Mouse (Mus musculus) C2C12 (cell line): Measurements from ENCODE around the gene Ptprm. TPM values are rescaled to one million over a fixed set of nuclear protein-coding genes. Genes with fewer than 3 reads are reported as not detected.

Source experiments
- H3K27me3 ChIP-seq: one replicate; pipeline ENCODE4 v1.6.1; 2011; ENCODE audit not compliant: control insufficient read depth, insufficient read depth, insufficient read length
- H3K36me3 ChIP-seq: one replicate; pipeline ENCODE4 v1.6.1; 2011; ENCODE audit not compliant: control insufficient read depth, insufficient read depth
- H3K4me3 ChIP-seq: one replicate; pipeline ENCODE4 v1.5.1; 2011; ENCODE audit warnings: mild to moderate bottlenecking, control low read depth; ENCODE audit not compliant: poor library complexity, insufficient read depth, severe bottlenecking
- H3K79me2 ChIP-seq: one replicate; pipeline ENCODE4 v1.6.1; 2011; ENCODE audit not compliant: control insufficient read depth, insufficient read depth
- H3K79me3 ChIP-seq: one replicate; pipeline ENCODE4 v1.6.1; 2011; ENCODE audit warnings: low read depth, control low read depth
- H3ac ChIP-seq: one replicate; pipeline ENCODE3; 2011; ENCODE audit warnings: low read depth; ENCODE audit not compliant: control insufficient read depth, insufficient read length
- CEBPB ChIP-seq: IDR thresholded peaks from one replicate; pipeline ENCODE4 v1.6.1; 2011; ENCODE audit warnings: low read depth, mild to moderate bottlenecking, control low read depth, moderate library complexity
- CTCF ChIP-seq: IDR thresholded peaks from one replicate; pipeline ENCODE4 v1.5.1; 2011; ENCODE audit not compliant: control insufficient read depth, insufficient read depth, insufficient read length
- FOSL1 ChIP-seq: IDR thresholded peaks from one replicate; pipeline ENCODE4 v1.8.0; 2011; ENCODE audit warnings: mild to moderate bottlenecking, low read length; ENCODE audit not compliant: poor library complexity, insufficient read depth, severe bottlenecking
- MAX ChIP-seq: IDR thresholded peaks from one replicate; pipeline ENCODE4 v1.6.1; 2011; ENCODE audit warnings: mild to moderate bottlenecking, control low read depth
- MYOD1 ChIP-seq: IDR thresholded peaks from one replicate; pipeline ENCODE4 v1.6.1; 2011; ENCODE audit warnings: low read depth; ENCODE audit not compliant: control insufficient read depth, insufficient read length
- MYOG ChIP-seq: IDR thresholded peaks from one replicate; pipeline ENCODE4 v1.6.1; 2011; ENCODE audit not compliant: control insufficient read depth, insufficient read length; ENCODE audit errors: extremely low read depth
- USF1 ChIP-seq: IDR thresholded peaks from one replicate; pipeline ENCODE4 v1.6.1; 2011; ENCODE audit warnings: low read depth, mild to moderate bottlenecking, control low read depth, moderate library complexity
- polyA plus RNA-seq: library from polyadenylated mRNA; unstranded; fragments of >200 nt; fragmentation: generic; extraction: Trizol; gene quantifications from one replicate; pipeline ENCODE4 v1.2.1, GENCODE M21; 2012; ENCODE audit warnings: missing spikeins

Ptprm gene
- polyA plus RNA-seq, 1 experiment: 4.4 TPM

- Histone ChIP-seq H3K4me3 (no peak overlapping the region), H3K79me2 (no peaks in the 10 kb centered on the region), H3K36me3 (no peaks in the 10 kb centered on the region), H3K27me3 (no peaks in the 10 kb centered on the region), H3ac (no peak overlapping the region), H3K79me3 (no peaks in the 10 kb centered on the region)
- no peak for TF ChIP-seq USF1
- TF ChIP-seq CEBPB: no peak
- no peak for TF ChIP-seq CTCF
- no peak for TF ChIP-seq FOSL1
- TF ChIP-seq MYOG: no peak
- TF ChIP-seq MAX: no peak
- no peak for TF ChIP-seq MYOD1
Observed at GRCm38 (mm10) chr17:67298269-67298798, 55.9 kb downstream of the Ptprm start.

GRCm38 (mm10) chr17:67296604-67297595 is 57.4 kb downstream of the Ptprm start:
- no peaks in the 10 kb centered on the region for H3K79me2 ChIP-seq
- H3ac ChIP-seq: no peak overlapping the region
- H3K79me3 ChIP-seq: no peaks in the 10 kb centered on the region
- no peak overlapping the region for H3K4me3 ChIP-seq
- H3K36me3 ChIP-seq: no peaks in the 10 kb centered on the region
- H3K27me3 ChIP-seq: no peaks in the 10 kb centered on the region
- no peak for TF ChIP-seq CTCF
- no peak for TF ChIP-seq FOSL1
- TF ChIP-seq MYOD1: no peak
- TF ChIP-seq MAX: no peak
- no peak for TF ChIP-seq USF1
- TF ChIP-seq CEBPB: no peak
- TF ChIP-seq MYOG: no peak

- H3K4me3 ChIP-seq: no peak overlapping the region
Observed at GRCm38 (mm10) chr17:67290662-67291240, 63.5 kb downstream of the Ptprm start.

GRCm38 (mm10) chr17:67287501-67287900 is 66.8 kb downstream of the Ptprm start:
- Histone ChIP-seq H3K4me3 (no peak overlapping the region), H3K27me3 (no peaks in the 10 kb centered on the region), H3K79me2 (no peaks in the 10 kb centered on the region), H3ac (no peak overlapping the region), H3K79me3 (no peaks in the 10 kb centered on the region), H3K36me3 (no peaks in the 10 kb centered on the region)
- TF ChIP-seq CTCF: no peak
- TF ChIP-seq MAX: no peak
- TF ChIP-seq CEBPB: no peak
- no peak for TF ChIP-seq MYOG
- TF ChIP-seq MYOD1: no peak
- TF ChIP-seq FOSL1: no peak
- no peak for TF ChIP-seq USF1

More at GRCm38 (mm10) chr17:67290662-67291240, 63.5 kb downstream of the Ptprm start:
- no peaks in the 10 kb centered on the region for H3K27me3 ChIP-seq
- no peaks in the 10 kb centered on the region for H3K79me3 ChIP-seq
- no peaks in the 10 kb centered on the region for H3K36me3 ChIP-seq
- H3ac ChIP-seq: no peak overlapping the region
- no peak for TF ChIP-seq FOSL1
- TF ChIP-seq MAX: no peak
- TF ChIP-seq CEBPB: no peak
- TF ChIP-seq MYOG: no peak
- TF ChIP-seq CTCF: no peak
- TF ChIP-seq MYOD1: no peak
- no peak for TF ChIP-seq USF1
- H3K79me2 ChIP-seq: no peaks in the 10 kb centered on the region

- H3K79me2 ChIP-seq: no peaks in the 10 kb centered on the region
- no peak overlapping the region for H3K4me3 ChIP-seq
- no peaks in the 10 kb centered on the region for H3K36me3 ChIP-seq
- no peak for TF ChIP-seq MYOD1
- no peak for TF ChIP-seq USF1
- no peak for TF ChIP-seq MYOG
- TF ChIP-seq CTCF: no peak
- no peak for TF ChIP-seq MAX
- TF ChIP-seq FOSL1: no peak
- TF ChIP-seq CEBPB: no peak
- no peak overlapping the region for H3ac ChIP-seq
- H3K27me3 ChIP-seq: no peaks in the 10 kb centered on the region
- no peaks in the 10 kb centered on the region for H3K79me3 ChIP-seq
Observed at GRCm38 (mm10) chr17:67281640-67282170, 72.6 kb downstream of the Ptprm start.
